Mouse (Mus musculus) heart, postnatal 0 days (tissue): ENCODE measurements around the gene Spaca7.

Source experiments
- CTCF ChIP-seq: IDR thresholded peaks from 2 replicates; pipeline ENCODE4 v1.5.1; 2016; ENCODE audit warnings: antibody characterized with exemption, control low read depth, low read depth
- EP300 ChIP-seq: IDR thresholded peaks from 2 replicates; pipeline ENCODE4 v1.6.1; 2016; ENCODE audit warnings: antibody characterized with exemption, low read depth

DNA sequence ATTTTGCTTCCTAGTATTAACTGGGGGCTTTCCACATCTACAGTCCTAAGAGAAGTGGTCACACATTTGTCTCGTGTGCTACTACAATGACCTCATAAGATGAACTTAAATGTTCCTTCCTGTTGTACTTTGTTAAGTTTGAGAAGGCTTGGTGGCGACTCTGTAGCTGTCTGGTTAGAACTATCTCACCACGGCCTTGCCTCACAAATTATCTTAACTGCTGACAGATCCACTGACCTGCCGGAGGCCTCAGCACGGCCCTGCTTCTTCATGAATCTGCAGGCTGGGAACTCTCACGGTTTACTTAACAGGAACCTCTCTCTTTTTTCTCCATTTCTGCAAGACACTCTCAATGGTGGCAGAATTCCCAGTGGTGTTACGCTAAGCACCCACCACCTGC lies 72.1 kb downstream of the Spaca7 start:
- TF ChIP-seq CTCF (no peak; the same call in 1 of the 2 replicates), EP300 (no peak)
